Mouse (Mus musculus) limb, embryonic 10.5 days (tissue): Measurements from ENCODE around the gene Psenen. TPM values are rescaled to one million over a fixed set of nuclear protein-coding genes. Genes with fewer than 3 reads are reported as not detected.

Experiments used
- DNase-seq: peaks from one replicate; pipeline ENCODE4 v3.0.0-alpha.2; 2017; ENCODE audit warnings: low spot score
- H3K27ac ChIP-seq: fragments of 300-500 bp; sonication (generic); 2 replicates; pipeline ENCODE4 v1.5.1; 2016; ENCODE audit warnings: mild to moderate bottlenecking
- H3K27me3 ChIP-seq: fragments of 300-500 bp; sonication (generic); 2 replicates; pipeline ENCODE4 v1.6.1; 2016; ENCODE audit warnings: low read depth, mild to moderate bottlenecking; ENCODE audit not compliant: poor library complexity, severe bottlenecking
- H3K36me3 ChIP-seq: fragments of 300-500 bp; sonication (generic); 2 replicates; pipeline ENCODE4 v1.6.1; 2016; ENCODE audit warnings: mild to moderate bottlenecking, moderate library complexity
- H3K4me1 ChIP-seq: fragments of 300-500 bp; sonication (generic); 2 replicates; pipeline ENCODE4 v1.6.1; 2016
- H3K4me3 ChIP-seq: fragments of 300-500 bp; sonication (generic); 2 replicates; pipeline ENCODE4 v1.5.1; 2016; ENCODE audit warnings: mild to moderate bottlenecking, moderate library complexity
- H3K9me3 ChIP-seq: fragments of 300-500 bp; sonication (generic); replicated peaks from 2 replicates; pipeline ENCODE4 v1.6.1; 2016; ENCODE audit warnings: mild to moderate bottlenecking
- WGBS: fragments of 180-500 bp; shearing (Covaris S2); methylation state at CpG from one replicate; pipeline ENCODE4 v1.1.7; 2016; 5-methylcytosine and 5-hydroxymethylcytosine counted together
- polyA plus RNA-seq: library from polyadenylated mRNA; unstranded; fragments of >200 nt; fragmentation: Nextera tagmentation; extraction: Ambion mirVana; gene quantifications from 2 replicates; pipeline ENCODE4 v1.2.1, GENCODE M21; 2016

Psenen gene
- polyA plus RNA-seq, 1 experiment from 2014 or later = 121 TPM

GRCm38 (mm10) chr7:30596093-30596492 is 32.7 kb upstream of the Psenen start:
- no peaks in the 10 kb centered on the region for H3K27me3 ChIP-seq
- H3K27ac ChIP-seq = no peak overlapping the region
- 89% methylated on average over 5 of the region's 5 CpGs for WGBS
- H3K9me3 ChIP-seq = no peaks in the 10 kb centered on the region
- H3K36me3 ChIP-seq = no peaks in the 10 kb centered on the region
- H3K4me3 ChIP-seq = no peak overlapping the region
- no peaks in the 10 kb centered on the region for H3K4me1 ChIP-seq
- DNase-seq = no peak

GRCm38 (mm10) chr7:30594510-30595024 is 31.1 kb upstream of the Psenen start:
- Histone ChIP-seq H3K27me3 (no peaks in the 10 kb centered on the region), H3K9me3 (no peaks in the 10 kb centered on the region), H3K27ac (no peak overlapping the region), H3K4me3 (no peak overlapping the region), H3K4me1 (peaks cover 8% of the 10 kb centered on the region), H3K36me3 (no peaks in the 10 kb centered on the region)
- DNase-seq = no peak
- WGBS = 82% methylated on average over 4 of the region's 4 CpGs

- no peak overlapping the region for H3K4me3 ChIP-seq
- H3K4me1 ChIP-seq = peaks cover 12% of the 10 kb centered on the region
- no peaks in the 10 kb centered on the region for H3K27me3 ChIP-seq
- H3K9me3 ChIP-seq = no peaks in the 10 kb centered on the region
- WGBS = 84% methylated on average over 10 of the region's 10 CpGs
- no peak for DNase-seq
- no peak overlapping the region for H3K27ac ChIP-seq
- no peaks in the 10 kb centered on the region for H3K36me3 ChIP-seq
Measured at GRCm38 (mm10) chr7:30593579-30594509, 30.4 kb upstream of the Psenen start.

DNA sequence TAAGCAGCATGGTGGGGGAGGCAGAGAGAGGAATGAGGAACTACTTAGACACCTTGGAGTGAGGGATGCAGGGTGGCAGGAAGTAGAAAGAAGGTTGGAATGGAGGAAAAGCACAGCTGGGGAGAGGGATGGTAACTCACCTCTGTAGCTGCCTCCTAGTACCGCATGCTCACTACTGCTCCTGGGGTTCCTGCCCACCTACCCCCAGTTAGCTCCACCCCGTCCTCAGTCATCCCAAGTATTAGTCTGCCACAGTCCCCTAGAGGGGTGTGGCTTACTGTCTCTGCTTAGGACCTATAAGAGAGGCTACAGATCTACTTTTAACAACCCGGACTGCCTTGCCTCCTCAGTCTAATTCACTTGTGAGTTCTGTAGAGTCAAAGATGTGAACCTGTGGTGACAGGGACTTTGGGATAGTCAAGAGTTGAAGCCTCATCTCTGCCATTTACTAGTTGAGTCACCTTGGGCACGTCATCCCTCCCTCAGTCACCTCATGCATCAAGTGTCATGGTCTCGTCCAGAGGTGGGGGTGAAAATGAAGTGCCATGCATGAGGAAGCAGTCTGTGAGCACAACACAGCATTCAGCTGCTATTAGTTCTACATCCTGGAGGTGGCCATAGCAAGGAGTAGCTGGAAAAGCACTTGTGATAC is 29.5 kb upstream of the Psenen start:
- H3K4me1 ChIP-seq = peaks cover 12% of the 10 kb centered on the region
- H3K27me3 ChIP-seq = no peaks in the 10 kb centered on the region
- no peak overlapping the region for H3K4me3 ChIP-seq
- H3K27ac ChIP-seq = no peak overlapping the region
- no peaks in the 10 kb centered on the region for H3K36me3 ChIP-seq
- H3K9me3 ChIP-seq = no peaks in the 10 kb centered on the region
- no peak for DNase-seq
- WGBS = 41% methylated on average over 5 of the region's 5 CpGs

- peaks cover 23% of the 10 kb centered on the region for H3K4me1 ChIP-seq
- H3K36me3 ChIP-seq = peaks cover 6% of the 10 kb centered on the region
- 56% methylated on average over 4 of the region's 4 CpGs for WGBS
- no peaks in the 10 kb centered on the region for H3K9me3 ChIP-seq
- H3K4me3 ChIP-seq = no peak overlapping the region
- no peaks in the 10 kb centered on the region for H3K27me3 ChIP-seq
- no peak for DNase-seq
- H3K27ac ChIP-seq = no peak overlapping the region
Measured at GRCm38 (mm10) chr7:30591605-30591951, 28.2 kb upstream of the Psenen start.

- Histone ChIP-seq H3K27ac (no peak overlapping the region), H3K4me1 (peaks cover 26% of the 10 kb centered on the region), H3K36me3 (peaks cover 11% of the 10 kb centered on the region), H3K9me3 (no peaks in the 10 kb centered on the region), H3K27me3 (no peaks in the 10 kb centered on the region), H3K4me3 (no peak overlapping the region)
- no peak for DNase-seq
- 83% methylated on average over 9 of the region's 9 CpGs for WGBS
Measured at GRCm38 (mm10) chr7:30590927-30591604, 27.6 kb upstream of the Psenen start.

DNA sequence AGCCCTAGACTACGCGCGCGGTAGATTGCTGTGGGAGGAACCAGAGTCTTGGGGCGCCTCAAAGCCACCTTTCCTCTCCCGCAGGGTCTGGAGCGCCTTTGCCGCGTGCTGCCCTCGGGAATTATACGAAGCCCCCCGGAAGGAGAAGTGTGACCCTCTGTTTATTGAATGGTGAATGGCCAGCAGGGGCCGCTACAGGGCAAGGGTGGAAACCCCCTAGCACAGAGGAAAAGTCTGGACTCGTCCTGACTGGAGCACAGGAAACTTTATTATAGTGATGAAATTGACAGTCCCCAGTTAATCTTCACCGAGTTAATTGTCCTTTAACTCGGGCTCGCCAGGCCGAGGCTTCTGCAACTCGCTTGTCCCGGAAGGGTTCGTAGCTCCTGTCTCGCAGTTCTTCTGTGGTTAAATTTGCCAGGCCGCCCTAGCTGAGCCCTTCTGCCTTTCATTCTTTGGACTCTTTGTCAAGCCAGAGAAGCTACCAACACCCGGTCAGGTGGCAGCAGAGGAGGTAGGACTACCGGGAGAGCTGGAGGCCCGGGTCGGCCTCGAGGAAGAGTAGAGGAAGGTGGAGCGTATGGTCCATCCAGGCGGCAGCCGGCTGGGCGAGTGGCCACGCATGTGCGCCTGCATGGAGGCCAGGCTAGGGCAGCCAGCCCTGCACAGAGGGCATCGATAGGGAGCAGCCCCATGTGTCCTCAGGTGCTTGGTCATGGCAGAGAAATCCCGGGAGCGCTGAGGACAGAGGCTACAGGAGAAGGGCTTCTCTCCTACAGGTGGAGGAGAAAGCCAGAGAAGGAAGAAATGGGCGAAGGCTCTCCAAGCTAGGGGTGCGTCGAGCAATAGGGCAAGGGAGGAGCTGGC is 26.2 kb upstream of the Psenen start:
- peaks cover 26% of the 10 kb centered on the region for H3K4me1 ChIP-seq
- WGBS = 27% methylated on average over 40 of the region's 40 CpGs
- no peaks in the 10 kb centered on the region for H3K9me3 ChIP-seq
- peak overlapping the region; percentile 100 for H3K4me3 ChIP-seq
- peak; percentile 92 for DNase-seq
- H3K27me3 ChIP-seq = no peaks in the 10 kb centered on the region
- peak overlapping the region; percentile 99 for H3K27ac ChIP-seq
- H3K36me3 ChIP-seq = peaks cover 25% of the 10 kb centered on the region

- H3K4me1 ChIP-seq = peaks cover 26% of the 10 kb centered on the region
- H3K27me3 ChIP-seq = no peaks in the 10 kb centered on the region
- WGBS = under 1% methylated on average over 65 of the region's 68 CpGs
- no peaks in the 10 kb centered on the region for H3K9me3 ChIP-seq
- H3K27ac ChIP-seq = peak within 1 kb of the TSS; percentile 99
- peak; percentile 97 for DNase-seq
- H3K4me3 ChIP-seq = peak within 1 kb of the TSS; percentile 100
- peaks cover 34% of the 10 kb centered on the region for H3K36me3 ChIP-seq
Measured at GRCm38 (mm10) chr7:30588676-30589434, 25.4 kb upstream of the Psenen start, which contains the start of gene Kmt2b. Gene Kmt2b, minus strand, starts transcription at chr7:30588726.

DNA sequence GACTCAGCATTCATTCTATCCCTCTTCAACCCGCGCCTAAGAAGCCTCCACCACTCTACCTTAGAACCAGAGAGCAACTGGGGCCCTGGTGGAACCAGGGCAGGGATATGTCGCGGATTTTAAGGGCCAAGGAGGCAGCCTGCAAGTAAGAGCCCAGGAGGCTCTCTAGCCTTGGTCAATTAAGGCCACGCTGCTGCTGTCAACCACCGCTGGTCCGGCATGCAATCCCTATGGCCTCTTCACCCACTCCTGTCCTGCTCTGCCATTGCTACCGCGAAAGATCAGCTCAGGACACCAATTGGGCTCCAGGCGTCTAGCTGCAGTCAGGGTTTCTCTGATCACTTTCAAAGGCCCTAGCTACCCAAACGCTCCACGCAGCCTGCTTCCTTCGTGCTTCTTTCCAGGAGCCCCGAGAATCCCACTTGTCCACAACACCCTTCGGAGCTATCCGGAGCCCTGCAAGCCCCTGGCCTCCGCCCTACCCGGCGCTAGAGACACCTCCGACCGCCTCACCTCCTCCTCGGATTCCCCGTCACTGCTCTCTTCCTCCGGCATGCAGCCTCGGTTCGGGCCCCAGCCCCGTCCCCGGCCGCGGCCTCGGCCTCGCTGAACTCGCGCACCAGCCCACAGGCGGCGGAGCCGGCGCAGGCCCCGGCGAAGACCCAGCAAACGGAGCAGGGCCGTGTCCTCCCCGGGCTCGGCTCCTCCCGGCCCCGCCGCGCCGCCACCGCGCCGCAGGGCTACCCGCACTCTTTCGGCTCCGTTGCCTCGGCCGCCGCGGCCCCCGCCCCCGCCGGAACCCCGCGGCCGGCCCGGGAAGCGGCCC is 24.6 kb upstream of the Psenen start:
- H3K36me3 ChIP-seq = peaks cover 42% of the 10 kb centered on the region
- no peaks in the 10 kb centered on the region for H3K27me3 ChIP-seq
- H3K4me3 ChIP-seq = peak overlapping the region; percentile 100
- no peaks in the 10 kb centered on the region for H3K9me3 ChIP-seq
- under 1% methylated on average over 64 of the region's 67 CpGs for WGBS
- peak; percentile 66 for DNase-seq
- H3K4me1 ChIP-seq = peaks cover 26% of the 10 kb centered on the region
- H3K27ac ChIP-seq = peak overlapping the region; percentile 99

- H3K4me3 ChIP-seq = peak overlapping the region; percentile 100
- no peak for DNase-seq
- 94% methylated on average over 28 of the region's 28 CpGs for WGBS
- H3K27ac ChIP-seq = no peak overlapping the region
- H3K4me1 ChIP-seq = peaks cover 26% of the 10 kb centered on the region
- H3K36me3 ChIP-seq = peaks cover 57% of the 10 kb centered on the region
- H3K9me3 ChIP-seq = no peaks in the 10 kb centered on the region
- no peaks in the 10 kb centered on the region for H3K27me3 ChIP-seq
Measured at GRCm38 (mm10) chr7:30586455-30587020, 23.1 kb upstream of the Psenen start.

- 95% methylated on average over 7 of the region's 7 CpGs for WGBS
- Histone ChIP-seq H3K27me3 (no peaks in the 10 kb centered on the region), H3K36me3 (peaks cover 70% of the 10 kb centered on the region), H3K27ac (no peak overlapping the region), H3K4me3 (no peak overlapping the region), H3K9me3 (no peaks in the 10 kb centered on the region), H3K4me1 (peaks cover 24% of the 10 kb centered on the region)
- no peak for DNase-seq
Measured at GRCm38 (mm10) chr7:30585170-30585569, 21.7 kb upstream of the Psenen start.
